ENCODE assay signal across 14 mouse cellular contexts in the genomic region with DNA sequence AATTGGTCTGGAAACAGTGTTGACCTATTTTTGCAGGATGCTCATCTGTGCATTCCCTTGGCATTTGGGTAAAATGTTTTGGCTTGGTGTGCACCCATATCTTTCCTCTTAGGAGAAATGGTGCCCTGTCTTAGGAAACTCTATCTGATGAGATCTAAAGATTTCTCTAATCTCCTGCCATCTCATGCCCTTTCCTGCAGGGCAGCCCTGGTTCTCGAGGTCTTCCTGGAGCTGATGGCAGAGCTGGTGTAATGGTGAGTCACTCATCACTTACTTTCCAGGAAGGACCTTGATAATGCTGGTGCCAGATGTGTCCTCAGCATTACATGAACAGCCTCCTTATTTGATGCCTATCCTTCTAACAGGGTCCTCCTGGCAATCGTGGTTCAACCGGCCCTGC.
"Had no signal": no experiment of that assay in that cellular context is flagged by ENCODE, and none has a peak within 500 bp of the region (broad histone marks: within the 10 kb centered on the region; RNA-seq: fewer than 3 reads in every experiment).

No protein-coding gene starts in this region.

- H3K36me3 ChIP-seq: liver, embryonic 12.5 days had no signal

- ATAC-seq: liver, embryonic 12.5 days; midbrain, embryonic 16.5 days had no signal

- H3K4me3 ChIP-seq: layer of hippocampus, adult 2 months; liver, embryonic 12.5 days; lung, embryonic 15.5 days; megakaryocyte, embryonic 14.5 days had no signal

- H3K27ac ChIP-seq: layer of hippocampus, adult 2 months; liver, embryonic 12.5 days; lung, embryonic 15.5 days; macrophage had no signal

- H3K9ac ChIP-seq: liver, embryonic 12.5 days; lung, embryonic 15.5 days had no signal

- H3K4me2 ChIP-seq: liver, embryonic 12.5 days; lung, embryonic 15.5 days; midbrain, embryonic 11.5 days had no signal

- H3K27me3 ChIP-seq: liver, embryonic 12.5 days; lung, embryonic 15.5 days; megakaryocyte, embryonic 14.5 days had no signal

- H3K4me1 ChIP-seq: liver, embryonic 12.5 days; lung, embryonic 15.5 days; megakaryocyte, embryonic 14.5 days had no signal

- DNase-seq: kidney, postnatal 10 days; kidney, postnatal 4 days; left cerebral cortex, postnatal 4 days; lung, postnatal 14 days; right cerebral cortex, adult 18-20 months; right cerebral cortex, postnatal 25 days; thymus, postnatal 36 days had no signal

- H3K9me3 ChIP-seq: liver, embryonic 12.5 days; lung, embryonic 15.5 days; megakaryocyte, embryonic 14.5 days had no signal
